Mouse (Mus musculus) lung, postnatal 0 days (tissue): Measurements from ENCODE around the gene Dcun1d1.

Experiments
- CTCF ChIP-seq: IDR thresholded peaks from 2 replicates; pipeline ENCODE4 v1.5.1; 2016; ENCODE audit warnings: antibody characterized with exemption, mild to moderate bottlenecking
- EP300 ChIP-seq: IDR thresholded peaks from 2 replicates; pipeline ENCODE4 v1.6.1; 2016; ENCODE audit warnings: antibody characterized with exemption, mild to moderate bottlenecking, control low read depth

- TF ChIP-seq CTCF: no peak
- no peak for TF ChIP-seq EP300
Measured at GRCm38 (mm10) chr3:35957230-35957629, 20.0 kb upstream of the Dcun1d1 start.
